Mouse (Mus musculus) lung, adult 2 months (tissue): ENCODE measurements around the gene Phf21b.

ENCODE experiments used
- CTCF ChIP-seq: fragments of 200-500 bp; IDR thresholded peaks from 2 replicates; pipeline ENCODE4 v1.5.1; 2011; ENCODE audit warnings: mild to moderate bottlenecking, low read length, control low read depth; ENCODE audit not compliant: insufficient read depth
- POLR2A ChIP-seq: fragments of 200-500 bp; IDR thresholded peaks from 2 replicates; pipeline ENCODE4 v1.6.1; 2011; ENCODE audit warnings: low read depth, mild to moderate bottlenecking, control low read depth, low read length, borderline replicate concordance; ENCODE audit errors: extremely low read depth

GRCm38 (mm10) chr15:84775421-84776174 lies 80.3 kb downstream of the Phf21b start:
- no peak for TF ChIP-seq POLR2A
- no peak for TF ChIP-seq CTCF
